Mouse (Mus musculus): ENCODE measurements around the gene Grik3. TPM values are rescaled to one million over a fixed set of nuclear protein-coding genes. Genes with fewer than 3 reads are reported as not detected.

Gene Grik3
- polyA plus RNA-seq, 1 experiment from 2014 or later = not detected

- Histone ChIP-seq H3K9ac (ENCODE audit: low read length) (no peak overlapping the region), H3K27ac (replicated peaks; ENCODE audit: low read depth, low read length) (no peak overlapping the region), H3K9me3 (ENCODE audit: control insufficient read depth, low read length) (no peaks in the 10 kb centered on the region), H3K4me2 (ENCODE audit: low read depth, severe bottlenecking) (no peak overlapping the region), H3K36me3 (ENCODE audit: control insufficient read depth, insufficient read depth, low read length) (no peaks in the 10 kb centered on the region), H3K4me1 (ENCODE audit: control insufficient read depth, insufficient read depth, low read length) (no peaks in the 10 kb centered on the region; the same call in 1 of the 2 replicates), H3K4me3 (ENCODE audit: low read depth, low read length) (no peak overlapping the region), H3K27me3 (ENCODE audit: control insufficient read depth, insufficient read depth, low read length) (no peaks in the 10 kb centered on the region; the same call in 1 of the 2 replicates)
- ATAC-seq (ENCODE audit: insufficient number of reproducible peaks, low FRiP score, low TSS enrichment, low read depth) = no peak
- 90% methylated on average over 13 of the region's 13 CpGs for WGBS
- DNase-seq (ENCODE audit: low spot score) = no peak
Measured at GRCm38 (mm10) chr4:125682007-125682406, 191.5 kb downstream of the Grik3 start.

DNA sequence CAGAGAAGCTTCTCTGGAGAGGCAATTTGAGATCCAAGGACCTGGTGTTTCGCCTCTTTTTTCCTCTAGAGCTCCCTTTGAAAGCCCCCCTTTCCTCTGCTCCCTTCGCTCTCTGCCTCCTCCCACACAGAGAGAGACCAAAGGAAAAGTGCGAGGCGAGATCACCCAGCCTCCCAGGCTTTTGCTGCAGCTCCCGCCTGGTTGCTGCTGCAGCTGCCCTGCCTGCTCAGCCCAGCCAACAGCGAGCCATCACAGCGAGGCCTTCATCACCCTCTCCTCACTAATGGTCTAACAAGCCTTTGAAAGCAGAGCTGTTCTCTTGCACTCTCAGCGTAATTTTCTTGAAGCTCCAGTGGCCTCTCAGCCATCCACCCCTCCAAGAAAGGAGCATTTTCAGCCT lies 196.6 kb downstream of the Grik3 start:
- no peaks in the 10 kb centered on the region for H3K36me3 ChIP-seq (ENCODE audit: control insufficient read depth, insufficient read depth, low read length)
- H3K9ac ChIP-seq (ENCODE audit: low read length) = no peak overlapping the region
- 12% methylated on average over 8 of the region's 8 CpGs for WGBS
- H3K27me3 ChIP-seq (ENCODE audit: control insufficient read depth, insufficient read depth, low read length) = no peaks in the 10 kb centered on the region; the same call in 1 of the 2 replicates
- H3K4me2 ChIP-seq (ENCODE audit: low read depth, severe bottlenecking) = no peak overlapping the region
- ATAC-seq (ENCODE audit: insufficient number of reproducible peaks, low FRiP score, low TSS enrichment, low read depth) (no peak), DNase-seq (ENCODE audit: low spot score) (peak; percentile 35)
- no peaks in the 10 kb centered on the region; the same call in 1 of the 2 replicates for H3K4me1 ChIP-seq (ENCODE audit: control insufficient read depth, insufficient read depth, low read length)
- H3K4me3 ChIP-seq (ENCODE audit: low read depth, low read length) = no peak overlapping the region
- H3K9me3 ChIP-seq (ENCODE audit: control insufficient read depth, low read length) = no peaks in the 10 kb centered on the region
- no peak overlapping the region for H3K27ac ChIP-seq (replicated peaks; ENCODE audit: low read depth, low read length)

DNA sequence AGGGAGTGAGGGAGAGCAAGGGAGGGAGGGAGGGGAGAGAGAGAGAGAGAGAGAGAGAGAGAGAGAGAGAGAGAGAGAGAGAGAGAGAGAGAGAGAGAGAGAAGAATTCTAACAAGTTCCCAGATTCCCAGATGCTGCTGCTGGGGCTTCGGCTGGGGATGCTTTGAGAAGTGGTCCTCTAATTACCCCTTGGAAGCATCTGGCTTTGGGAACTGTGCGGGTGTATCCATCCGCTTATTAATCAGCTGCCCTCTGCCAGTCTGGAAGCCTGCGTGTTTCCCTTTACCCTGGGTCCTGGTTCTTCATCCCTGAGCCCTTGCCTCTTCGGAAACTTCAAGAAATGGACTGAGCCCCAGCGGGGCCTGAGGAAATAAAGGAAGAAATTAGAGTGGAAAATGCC lies 204.9 kb downstream of the Grik3 start:
- Histone ChIP-seq H3K27ac (replicated peaks; ENCODE audit: low read depth, low read length) (no peak overlapping the region), H3K36me3 (ENCODE audit: control insufficient read depth, insufficient read depth, low read length) (no peaks in the 10 kb centered on the region), H3K9me3 (ENCODE audit: control insufficient read depth, low read length) (no peaks in the 10 kb centered on the region), H3K27me3 (ENCODE audit: control insufficient read depth, insufficient read depth, low read length) (peaks cover 21% of the 10 kb centered on the region), H3K9ac (ENCODE audit: low read length) (no peak overlapping the region), H3K4me3 (ENCODE audit: low read depth, low read length) (no peak overlapping the region), H3K4me1 (ENCODE audit: control insufficient read depth, insufficient read depth, low read length) (no peaks in the 10 kb centered on the region), H3K4me2 (ENCODE audit: low read depth, severe bottlenecking) (no peak overlapping the region)
- DNase-seq (ENCODE audit: low spot score) (no peak), ATAC-seq (ENCODE audit: insufficient number of reproducible peaks, low FRiP score, low TSS enrichment, low read depth) (no peak)
- WGBS = 31% methylated on average over 6 of the region's 6 CpGs

GRCm38 (mm10) chr4:125696182-125696939 lies 205.9 kb downstream of the Grik3 start:
- H3K9me3 ChIP-seq (ENCODE audit: control insufficient read depth, low read length) = no peaks in the 10 kb centered on the region
- no peak overlapping the region for H3K4me2 ChIP-seq (ENCODE audit: low read depth, severe bottlenecking)
- DNase-seq (ENCODE audit: low spot score) (peak; percentile 36), ATAC-seq (ENCODE audit: insufficient number of reproducible peaks, low FRiP score, low TSS enrichment, low read depth) (no peak)
- no peak overlapping the region for H3K4me3 ChIP-seq (ENCODE audit: low read depth, low read length)
- H3K27me3 ChIP-seq (ENCODE audit: control insufficient read depth, insufficient read depth, low read length) = peaks cover 21% of the 10 kb centered on the region
- no peak overlapping the region for H3K9ac ChIP-seq (ENCODE audit: low read length)
- WGBS = 23% methylated on average over 18 of the region's 18 CpGs
- no peaks in the 10 kb centered on the region for H3K4me1 ChIP-seq (ENCODE audit: control insufficient read depth, insufficient read depth, low read length)
- H3K27ac ChIP-seq (replicated peaks; ENCODE audit: low read depth, low read length) = no peak overlapping the region
- no peaks in the 10 kb centered on the region for H3K36me3 ChIP-seq (ENCODE audit: control insufficient read depth, insufficient read depth, low read length)

- peaks cover 21% of the 10 kb centered on the region for H3K27me3 ChIP-seq (ENCODE audit: control insufficient read depth, insufficient read depth, low read length)
- ATAC-seq (ENCODE audit: insufficient number of reproducible peaks, low FRiP score, low TSS enrichment, low read depth) (no peak), DNase-seq (ENCODE audit: low spot score) (no peak)
- no peaks in the 10 kb centered on the region for H3K36me3 ChIP-seq (ENCODE audit: control insufficient read depth, insufficient read depth, low read length)
- H3K4me1 ChIP-seq (ENCODE audit: control insufficient read depth, insufficient read depth, low read length) = no peaks in the 10 kb centered on the region
- WGBS = 23% methylated on average over 9 of the region's 9 CpGs
- no peak overlapping the region for H3K9ac ChIP-seq (ENCODE audit: low read length)
- H3K4me3 ChIP-seq (ENCODE audit: low read depth, low read length) = no peak overlapping the region
- H3K9me3 ChIP-seq (ENCODE audit: control insufficient read depth, low read length) = no peaks in the 10 kb centered on the region
- no peak overlapping the region for H3K27ac ChIP-seq (replicated peaks; ENCODE audit: low read depth, low read length)
- no peak overlapping the region for H3K4me2 ChIP-seq (ENCODE audit: low read depth, severe bottlenecking)
Measured at GRCm38 (mm10) chr4:125697626-125698025, 207.1 kb downstream of the Grik3 start.

- Histone ChIP-seq H3K27ac (replicated peaks; ENCODE audit: low read depth, low read length) (no peak overlapping the region), H3K4me3 (ENCODE audit: low read depth, low read length) (no peak overlapping the region), H3K9ac (ENCODE audit: low read length) (no peak overlapping the region), H3K36me3 (ENCODE audit: control insufficient read depth, insufficient read depth, low read length) (no peaks in the 10 kb centered on the region), H3K9me3 (ENCODE audit: control insufficient read depth, low read length) (no peaks in the 10 kb centered on the region), H3K27me3 (ENCODE audit: control insufficient read depth, insufficient read depth, low read length) (peaks cover 21% of the 10 kb centered on the region), H3K4me1 (ENCODE audit: control insufficient read depth, insufficient read depth, low read length) (no peaks in the 10 kb centered on the region), H3K4me2 (ENCODE audit: low read depth, severe bottlenecking) (no peak overlapping the region)
- no peak for DNase-seq (ENCODE audit: low spot score)
- no peak for ATAC-seq (ENCODE audit: insufficient number of reproducible peaks, low FRiP score, low TSS enrichment, low read depth)
- WGBS = 81% methylated on average over 7 of the region's 7 CpGs
Measured at GRCm38 (mm10) chr4:125699056-125699455, 208.6 kb downstream of the Grik3 start.

DNA sequence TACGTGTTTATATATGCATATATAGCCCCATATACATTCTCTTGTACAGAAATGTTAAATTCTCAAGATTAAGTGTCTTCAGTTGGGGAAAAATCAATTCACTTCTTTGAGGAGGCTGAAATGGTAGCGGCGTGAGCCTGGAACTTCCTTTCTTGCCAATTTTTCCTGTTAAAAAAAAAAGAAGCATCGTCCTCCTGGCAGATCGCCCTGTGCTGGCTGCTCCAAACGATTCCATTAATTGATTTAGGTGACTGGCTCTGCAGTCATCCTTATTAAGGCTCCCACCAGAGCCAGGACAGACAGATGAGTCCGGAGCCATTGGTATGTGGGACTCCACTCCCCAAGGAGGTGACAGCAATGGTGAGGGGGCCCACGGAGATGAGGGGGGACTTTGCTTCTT lies 209.8 kb downstream of the Grik3 start:
- no peak overlapping the region for H3K27ac ChIP-seq (replicated peaks; ENCODE audit: low read depth, low read length)
- H3K4me3 ChIP-seq (ENCODE audit: low read depth, low read length) = no peak overlapping the region
- no peaks in the 10 kb centered on the region for H3K36me3 ChIP-seq (ENCODE audit: control insufficient read depth, insufficient read depth, low read length)
- WGBS = 77% methylated on average over 8 of the region's 8 CpGs
- H3K9me3 ChIP-seq (ENCODE audit: control insufficient read depth, low read length) = no peaks in the 10 kb centered on the region
- DNase-seq (ENCODE audit: low spot score) (no peak), ATAC-seq (ENCODE audit: insufficient number of reproducible peaks, low FRiP score, low TSS enrichment, low read depth) (no peak)
- H3K4me2 ChIP-seq (ENCODE audit: low read depth, severe bottlenecking) = no peak overlapping the region
- peaks cover 21% of the 10 kb centered on the region for H3K27me3 ChIP-seq (ENCODE audit: control insufficient read depth, insufficient read depth, low read length)
- H3K9ac ChIP-seq (ENCODE audit: low read length) = no peak overlapping the region
- peaks cover 3% of the 10 kb centered on the region; the same call in 1 of the 2 replicates for H3K4me1 ChIP-seq (ENCODE audit: control insufficient read depth, insufficient read depth, low read length)

GRCm38 (mm10) chr4:125702607-125703309 lies 212.3 kb downstream of the Grik3 start:
- Histone ChIP-seq H3K36me3 (ENCODE audit: control insufficient read depth, insufficient read depth, low read length) (no peaks in the 10 kb centered on the region), H3K27me3 (ENCODE audit: control insufficient read depth, insufficient read depth, low read length) (no peaks in the 10 kb centered on the region), H3K9ac (ENCODE audit: low read length) (no peak overlapping the region), H3K27ac (replicated peaks; ENCODE audit: low read depth, low read length) (no peak overlapping the region), H3K4me1 (ENCODE audit: control insufficient read depth, insufficient read depth, low read length) (peaks cover 5% of the 10 kb centered on the region; the same call in 1 of the 2 replicates), H3K4me3 (ENCODE audit: low read depth, low read length) (no peak overlapping the region), H3K4me2 (ENCODE audit: low read depth, severe bottlenecking) (no peak overlapping the region), H3K9me3 (ENCODE audit: control insufficient read depth, low read length) (no peaks in the 10 kb centered on the region)
- WGBS = 73% methylated on average over 12 of the region's 12 CpGs
- DNase-seq (ENCODE audit: low spot score) = no peak
- no peak for ATAC-seq (ENCODE audit: insufficient number of reproducible peaks, low FRiP score, low TSS enrichment, low read depth)
